ENCODE assay signal across 8 mouse cellular contexts in genomic region chr7:12949872-12950229, GRCm38 (mm10). TPM values are rescaled to one million over a fixed set of nuclear protein-coding genes. Genes with fewer than 3 reads are reported as not detected.
A peak's percentile ranks its signal among the peaks of the same experiment; 100 is the strongest.
DNase-seq lines count a peak whose midpoint lies in the region; ATAC-seq and TF ChIP-seq lines count a peak whose summit lies in the region.

No protein-coding gene starts in this region.

- H3K4me3 ChIP-seq in kidney, embryonic 15.5 days (replicated peaks) = peak overlapping the region; percentile 53
- peak overlapping the region; percentile 57 for H3K4me3 ChIP-seq in cortical plate, adult 2 months (ENCODE audit: insufficient read depth, low read length)
- peak overlapping the region; percentile 50 for H3K4me3 ChIP-seq in midbrain, embryonic 16.5 days (ENCODE audit: low read depth, low read length)

- no peaks in the 10 kb centered on the region for H3K36me3 ChIP-seq in kidney, embryonic 15.5 days
- no peaks in the 10 kb centered on the region for H3K36me3 ChIP-seq in midbrain, embryonic 16.5 days (ENCODE audit: control insufficient read depth, insufficient read depth, low read length)

- TF ChIP-seq CTCF in cortical plate, adult 2 months (IDR thresholded peaks at IDR 0.05; ENCODE audit: extremely low read depth, insufficient read depth, low read length) = no peak

- no peak for TF ChIP-seq POLR2A in cortical plate, adult 2 months (IDR thresholded peaks at IDR 0.05; ENCODE audit: extremely low read depth, insufficient read depth, low read length)

- 2% methylated on average over 16 of the region's 16 CpGs for WGBS in kidney, embryonic 15.5 days
- 9% methylated on average over 16 of the region's 16 CpGs for WGBS in midbrain, embryonic 16.5 days

- peak overlapping the region; percentile 84 for H3K4me2 ChIP-seq in kidney, embryonic 15.5 days
- peak overlapping the region; percentile 95 for H3K4me2 ChIP-seq in midbrain, embryonic 16.5 days (ENCODE audit: low read length)

- peak overlapping the region; percentile 89 for H3K27ac ChIP-seq in kidney, embryonic 15.5 days
- H3K27ac ChIP-seq in cortical plate, adult 2 months (ENCODE audit: insufficient read depth, low read length) = no peak overlapping the region
- H3K27ac ChIP-seq in midbrain, embryonic 16.5 days (ENCODE audit: low read length) = peak overlapping the region; percentile 86

- no peak for DNase-seq in kidney, adult 11 months
- no peak for DNase-seq in cerebellum, adult 11-12 months
- DNase-seq in right cerebral cortex, adult 18-20 months = no peak
- no peak for DNase-seq in right cerebral cortex, postnatal 14 days

- H3K9me3 ChIP-seq in kidney, embryonic 15.5 days (replicated peaks) = no peaks in the 10 kb centered on the region
- H3K9me3 ChIP-seq in midbrain, embryonic 16.5 days (replicated peaks; ENCODE audit: control insufficient read depth, low read length, poor library complexity, severe bottlenecking) = no peaks in the 10 kb centered on the region

- ATAC-seq in kidney, embryonic 15.5 days (replicated peaks; ENCODE audit: low FRiP score) = no peak; the same call in 1 of the 2 replicates
- peak; percentile 23 for ATAC-seq in inflammation-experienced regulatory T-cells, adult 6 months
- ATAC-seq in midbrain, embryonic 16.5 days = peak; percentile 30; the same call in 1 of the 2 replicates

- H3K4me1 ChIP-seq in kidney, embryonic 15.5 days = peaks cover 12% of the 10 kb centered on the region
- no peaks in the 10 kb centered on the region for H3K4me1 ChIP-seq in cortical plate, adult 2 months (ENCODE audit: control insufficient read depth, insufficient read depth, low read length)
- H3K4me1 ChIP-seq in midbrain, embryonic 16.5 days (ENCODE audit: control insufficient read depth, insufficient read depth, low read length) = peaks cover 10% of the 10 kb centered on the region

- peak overlapping the region; percentile 59 for H3K9ac ChIP-seq in kidney, embryonic 15.5 days
- peak overlapping the region; percentile 72 for H3K9ac ChIP-seq in midbrain, embryonic 16.5 days (ENCODE audit: low read depth, low read length)

- 0 out of 2 replicates have a peak, but pooled peaks cover 2% of the 10 kb centered on the region for H3K27me3 ChIP-seq in kidney, embryonic 15.5 days
- H3K27me3 ChIP-seq in midbrain, embryonic 16.5 days (ENCODE audit: control insufficient read depth, insufficient read depth, low read depth, low read length) = no peaks in the 10 kb centered on the region

RNA-seq across cellular contexts. Expression of gene Zfp324, which starts 15.8 kb away (rescaled TPM):
- polyA plus RNA-seq in kidney, embryonic 15.5 days (2015; fragmentation: Nextera tagmentation; extraction: Ambion mirVana) = 9.8 and 11.4 TPM in 2 replicates
- polyA plus RNA-seq in cortical plate, adult 2 months (2012; rRNA removed) = 5.6 and 6.1 TPM in 2 replicates
- 1 to 10 TPM; 1.8 to 3.6 (median 2.6) TPM for polyA plus RNA-seq in inflammation-experienced regulatory T-cells, adult 6 months (2017; shearing (Covaris generic))
- polyA plus RNA-seq in midbrain, embryonic 16.5 days (2015; fragmentation: Nextera tagmentation; extraction: Ambion mirVana) = 14.5 and 14.9 TPM in 2 replicates

RNA-seq across cellular contexts. Expression of gene Rnf225, which starts 22.6 kb away (rescaled TPM):
- polyA plus RNA-seq in kidney, embryonic 15.5 days (2015; fragmentation: Nextera tagmentation; extraction: Ambion mirVana) = 0.45 and 0.77 TPM in 2 replicates
- 0.96 and 1.0 TPM in 2 replicates for polyA plus RNA-seq in cortical plate, adult 2 months (2012; rRNA removed)
- under 1 TPM in 2 of 3 experiments, not detected in 1; 0.11 to 0.28 TPM for polyA plus RNA-seq in inflammation-experienced regulatory T-cells, adult 6 months (2017; shearing (Covaris generic))
- 0.98 and 1.2 TPM in 2 replicates for polyA plus RNA-seq in midbrain, embryonic 16.5 days (2015; fragmentation: Nextera tagmentation; extraction: Ambion mirVana)

RNA-seq across cellular contexts. Expression of gene Rps5, which starts 27.8 kb away (rescaled TPM):
- 1,034 and 1,085 TPM in 2 replicates for polyA plus RNA-seq in kidney, embryonic 15.5 days (2015; fragmentation: Nextera tagmentation; extraction: Ambion mirVana)
- 782 and 785 TPM in 2 replicates for polyA plus RNA-seq in cortical plate, adult 2 months (2012; rRNA removed)
- 1,000 to 10,000 TPM; 1,828 to 3,143 (median 2,832) TPM for polyA plus RNA-seq in inflammation-experienced regulatory T-cells, adult 6 months (2017; shearing (Covaris generic))
- 512 and 515 TPM in 2 replicates for polyA plus RNA-seq in midbrain, embryonic 16.5 days (2015; fragmentation: Nextera tagmentation; extraction: Ambion mirVana)

RNA-seq across cellular contexts. Expression of gene Zfp446, which starts 27.8 kb away (rescaled TPM):
- polyA plus RNA-seq in kidney, embryonic 15.5 days (2015; fragmentation: Nextera tagmentation; extraction: Ambion mirVana) = 11.2 and 13.3 TPM in 2 replicates
- polyA plus RNA-seq in cortical plate, adult 2 months (2012; rRNA removed) = 9.7 and 10.1 TPM in 2 replicates
- 1 to 10 TPM; 2.7 to 5.9 (median 4.1) TPM for polyA plus RNA-seq in inflammation-experienced regulatory T-cells, adult 6 months (2017; shearing (Covaris generic))
- 13.1 and 13.8 TPM in 2 replicates for polyA plus RNA-seq in midbrain, embryonic 16.5 days (2015; fragmentation: Nextera tagmentation; extraction: Ambion mirVana)

RNA-seq across cellular contexts. Expression of gene Slc27a5, which starts 48.1 kb away (rescaled TPM):
- 0.15 and 0.44 TPM in 2 replicates for polyA plus RNA-seq in kidney, embryonic 15.5 days (2015; fragmentation: Nextera tagmentation; extraction: Ambion mirVana)
- 0.69 and 0.78 TPM in 2 replicates for polyA plus RNA-seq in cortical plate, adult 2 months (2012; rRNA removed)
- polyA plus RNA-seq in inflammation-experienced regulatory T-cells, adult 6 months (2017; shearing (Covaris generic)) = 1 to 10 TPM in 1 of 3 experiments, under 1 TPM in 2; 0.41 to 1.2 (median 0.64) TPM
- 0.24 and 0.43 TPM in 2 replicates for polyA plus RNA-seq in midbrain, embryonic 16.5 days (2015; fragmentation: Nextera tagmentation; extraction: Ambion mirVana)
